Mouse (Mus musculus) ES-E14 (cell line): ENCODE results near the gene Ptprn2.

ENCODE experiments used
- CHD2 ChIP-seq: IDR thresholded peaks from 2 replicates; pipeline ENCODE4 v1.6.1; 2014; ENCODE audit warnings: mild to moderate bottlenecking, low read depth, low read length, inconsistent platforms
- HCFC1 ChIP-seq: IDR thresholded peaks from 2 replicates; pipeline ENCODE4 v1.6.1; 2012; ENCODE audit warnings: low read length, inconsistent platforms, borderline replicate concordance; ENCODE audit not compliant: insufficient read depth
- ZNF384 ChIP-seq: IDR thresholded peaks from 2 replicates; pipeline ENCODE4 v1.6.1; 2012; ENCODE audit warnings: low read depth, low read length, inconsistent platforms

- TF ChIP-seq HCFC1 (no peak), ZNF384 (no peak), CHD2 (no peak)
Observed at GRCm38 (mm10) chr12:117270199-117270598, 784.7 kb downstream of the Ptprn2 start.
